Mouse (Mus musculus) spleen, postnatal 10 days (tissue): ENCODE measurements around the gene Trabd.
A peak's percentile ranks its signal among the peaks of the same experiment; 100 is the strongest.

ENCODE experiments used
- DNase-seq, 2 experiments: peaks; one replicate each; pipeline ENCODE4 v3.0.0; 2021 to 2022; ENCODE audit warnings: low spot score in 2 of 2

Trabd gene

DNA sequence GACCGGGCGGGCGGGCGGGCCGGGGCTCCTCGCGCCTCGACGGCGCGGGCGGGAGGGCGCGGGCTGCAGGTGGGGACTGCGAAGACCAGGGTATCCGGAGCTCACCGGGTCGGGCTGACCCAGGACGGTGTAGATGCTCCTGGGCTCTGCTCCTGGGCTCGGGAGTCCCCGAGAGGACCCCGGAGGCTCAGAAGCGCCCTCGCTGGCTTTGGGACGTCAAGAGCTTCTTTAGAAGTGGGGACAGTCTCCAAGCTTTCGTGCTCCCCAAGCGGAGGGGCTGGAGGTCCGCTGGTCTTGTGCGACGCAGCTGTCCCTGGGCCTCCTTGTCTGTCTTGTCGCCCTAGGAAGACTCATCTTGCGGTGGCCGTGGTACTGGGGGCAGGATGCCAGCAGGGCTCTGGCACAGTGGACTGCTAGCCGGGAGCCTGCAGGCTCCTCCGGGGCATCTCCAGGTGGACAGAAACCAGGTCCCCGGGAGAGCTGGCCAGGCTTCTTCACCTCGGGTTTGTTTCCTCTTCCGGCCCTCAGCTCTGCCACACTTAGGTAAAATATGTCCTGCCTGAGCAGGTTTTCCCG lies 1.3 kb downstream of the Trabd start:
- DNase-seq: peak; percentile 54 to 72

DNA sequence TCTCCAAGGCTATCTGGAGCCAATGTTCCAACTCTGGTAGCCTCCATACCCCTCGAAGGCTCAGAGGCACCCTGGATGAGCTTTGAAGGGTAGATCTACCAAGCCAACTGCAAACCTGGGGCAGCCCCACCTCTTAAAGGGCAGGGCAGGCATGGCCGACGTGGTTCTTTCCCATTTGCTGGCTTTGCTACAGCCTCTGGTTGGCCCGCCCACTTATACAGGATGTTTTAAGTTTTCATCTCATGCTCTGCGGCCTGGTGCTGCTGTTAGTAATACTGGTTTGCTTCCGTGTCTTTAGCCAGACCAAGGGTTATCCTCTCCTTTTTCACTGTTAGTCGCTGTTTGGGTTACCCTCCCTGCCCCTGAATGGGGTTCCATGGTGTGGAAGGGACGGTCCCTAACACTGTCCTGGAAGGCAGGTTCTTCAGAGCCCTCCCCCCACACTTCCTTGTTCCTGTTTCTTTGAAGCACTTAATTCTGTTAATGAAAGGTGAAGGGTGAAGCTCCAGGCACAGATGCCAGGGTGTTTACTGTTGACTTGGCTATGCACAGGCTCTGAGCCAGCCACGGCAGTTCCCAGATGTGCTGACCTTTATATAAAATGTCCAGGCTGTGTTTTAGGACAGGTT lies 3.4 kb downstream of the Trabd start:
- DNase-seq: peak; percentile 50 to 80

DNA sequence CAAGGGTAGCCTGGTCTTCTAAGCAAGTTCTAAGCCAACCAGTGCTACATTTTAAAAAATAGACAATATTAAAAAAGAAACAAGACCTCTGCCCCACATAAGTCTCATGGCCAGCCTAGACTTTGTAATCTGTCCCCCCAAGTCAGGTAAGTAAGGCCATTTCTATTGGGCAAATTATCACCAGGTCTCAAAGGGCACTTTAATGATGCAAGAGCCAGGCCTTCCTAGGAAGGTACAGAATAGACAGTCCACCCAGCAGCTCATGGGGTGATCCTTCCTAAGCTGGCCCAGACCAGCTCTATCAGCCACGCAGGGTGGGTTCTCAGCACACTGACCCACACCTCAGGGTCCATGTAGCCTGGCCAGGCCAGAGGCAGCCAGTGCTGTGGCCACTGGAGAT lies 9.0 kb downstream of the Trabd start:
- DNase-seq: no peak

DNA sequence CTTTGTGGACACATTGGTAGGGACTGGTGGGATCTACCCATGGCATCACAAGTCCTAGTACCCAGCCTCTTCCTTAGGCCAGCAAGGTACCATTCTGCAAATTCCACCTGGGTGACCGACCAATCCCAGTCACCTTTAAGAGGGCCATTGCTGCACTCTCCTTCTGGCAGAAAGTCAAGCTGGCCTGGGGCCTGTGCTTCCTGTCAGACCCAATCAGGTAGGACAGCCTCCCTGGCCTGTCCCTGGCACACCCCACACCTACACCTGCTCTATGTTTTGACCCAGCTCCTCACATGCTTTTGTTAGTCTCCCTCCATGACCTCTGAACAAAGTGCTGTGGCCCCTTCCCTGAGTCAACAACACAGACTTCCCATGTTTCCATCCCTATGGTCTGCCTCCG lies 9.9 kb downstream of the Trabd start:
- DNase-seq: no peak

DNA sequence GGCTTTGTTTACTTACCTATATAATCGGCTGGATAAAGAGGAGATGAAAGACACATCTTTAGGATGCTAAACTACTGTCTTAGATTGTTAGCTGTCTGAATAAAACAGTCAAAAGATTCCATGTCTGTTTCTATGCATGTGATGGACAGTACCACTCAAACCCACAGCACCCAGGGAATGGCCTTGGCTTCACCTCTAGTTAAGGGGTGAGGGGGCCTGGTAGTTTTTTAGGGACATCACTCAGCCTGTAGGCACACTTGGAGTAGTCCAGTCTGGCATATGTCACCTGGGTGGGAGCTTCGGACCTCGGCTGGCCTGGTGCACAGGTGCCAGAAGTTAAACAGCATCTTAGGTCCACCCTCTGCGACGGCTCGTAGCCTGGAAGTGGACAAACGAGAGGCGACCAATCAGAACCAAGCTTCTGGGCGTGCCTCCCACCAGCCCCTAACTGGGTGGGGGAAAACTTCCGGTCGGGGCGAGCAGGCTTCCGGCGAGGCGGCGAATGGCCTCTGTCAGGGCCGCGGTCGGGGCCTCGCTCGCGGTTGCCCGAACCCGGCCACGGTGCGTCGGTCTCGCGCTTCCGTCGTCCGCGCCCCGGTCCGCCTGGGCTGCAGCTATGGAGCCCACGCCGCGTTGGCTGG lies 13.8 kb downstream of the Trabd start, which contains the start of gene Selenoo:
TSS of gene Selenoo (plus strand) at position 478 of the 641 bp plus-strand sequence.
- peak; percentile 80 to 87 for DNase-seq

DNA sequence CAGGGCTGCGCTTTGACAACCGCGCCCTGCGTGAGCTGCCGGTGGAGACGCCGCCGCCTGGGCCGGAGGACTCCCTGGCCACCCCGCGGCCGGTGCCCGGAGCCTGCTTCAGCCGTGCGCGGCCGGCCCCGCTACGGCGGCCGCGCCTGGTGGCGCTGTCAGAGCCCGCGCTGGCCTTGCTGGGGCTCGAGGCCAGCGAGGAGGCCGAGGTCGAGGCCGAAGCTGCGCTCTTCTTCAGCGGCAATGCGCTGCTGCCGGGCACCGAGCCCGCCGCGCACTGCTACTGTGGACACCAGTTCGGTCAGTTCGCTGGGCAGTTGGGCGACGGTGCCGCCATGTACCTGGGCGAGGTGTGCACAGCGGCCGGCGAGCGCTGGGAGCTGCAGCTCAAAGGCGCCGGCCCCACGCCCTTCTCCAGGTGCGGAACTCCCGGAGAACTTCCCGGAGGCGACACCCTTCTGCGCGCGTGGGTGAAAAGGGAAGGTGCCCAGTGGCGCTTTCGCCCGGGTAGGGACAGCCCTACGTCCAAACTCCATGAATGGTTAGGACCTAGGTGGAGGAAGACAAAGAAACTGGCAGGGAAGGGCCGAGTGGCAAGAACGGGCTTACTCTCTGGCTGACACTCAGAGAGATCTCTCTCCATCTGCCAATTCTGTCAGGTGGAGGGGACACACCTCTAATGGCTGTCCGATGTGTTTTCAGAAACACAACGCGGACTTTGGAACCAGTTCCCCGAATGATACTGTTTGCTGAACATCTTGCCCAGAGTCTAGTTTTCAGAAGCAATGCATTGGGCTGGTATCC lies 14.5 kb downstream of the Trabd start:
- DNase-seq: peak; percentile 46 to 47

DNA sequence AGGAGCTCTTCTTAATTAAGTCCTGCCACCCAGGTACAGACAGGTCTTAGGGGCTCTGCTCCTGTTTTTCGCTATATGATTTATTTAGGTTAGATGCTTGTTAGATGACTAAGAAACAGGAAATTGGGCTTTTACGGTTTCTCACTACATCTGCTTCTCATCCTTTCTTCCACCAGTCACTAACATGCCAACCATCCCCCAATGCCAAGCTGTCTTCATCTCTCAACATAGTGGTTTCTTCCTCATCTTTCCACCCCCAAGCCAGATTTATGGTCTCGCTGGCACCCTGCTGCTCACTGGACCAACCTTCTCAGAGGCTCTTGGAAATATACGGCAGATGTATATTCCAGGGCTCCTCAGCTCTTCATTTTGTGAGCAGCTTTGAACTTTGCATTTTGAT lies 15.7 kb downstream of the Trabd start:
- DNase-seq: no peak

DNA sequence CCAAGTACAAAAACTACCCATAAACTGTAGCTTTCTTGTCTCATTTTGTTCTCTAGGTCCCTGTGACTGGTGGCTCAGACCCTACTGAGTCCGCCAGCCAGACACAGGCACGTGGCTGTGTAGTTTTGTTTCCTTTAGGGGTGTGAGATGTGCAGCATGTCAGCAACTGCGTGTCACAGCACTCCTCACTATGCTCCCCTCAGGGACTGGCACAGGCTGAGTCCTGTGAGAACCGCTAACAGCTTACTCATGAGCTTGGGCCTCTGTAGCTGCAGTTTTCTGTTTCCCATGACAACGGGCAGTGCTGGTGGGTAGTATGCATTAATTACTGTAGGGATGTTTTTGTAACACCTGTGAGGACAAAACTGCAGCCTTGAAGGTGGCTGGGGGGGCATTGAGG lies 17.3 kb downstream of the Trabd start:
- no peak for DNase-seq

DNA sequence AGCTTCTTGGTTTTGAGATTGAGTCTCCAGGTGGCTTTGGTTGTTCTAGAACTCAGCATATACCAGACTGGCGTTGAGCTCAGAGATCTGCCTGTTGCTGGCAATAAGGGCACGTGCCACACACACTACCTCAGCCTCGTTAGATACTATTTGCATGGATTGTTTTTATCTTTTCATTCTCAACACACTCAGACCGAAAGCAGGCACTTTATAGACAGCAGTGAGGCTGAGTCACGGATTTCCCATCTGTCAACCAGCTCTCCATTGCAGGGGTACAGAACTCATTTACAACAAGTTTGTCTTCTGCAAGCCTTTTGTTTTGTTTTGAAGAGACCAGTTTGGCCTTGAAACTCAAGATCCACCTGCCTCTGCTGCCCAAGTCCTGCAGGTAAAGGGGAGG lies 22.5 kb downstream of the Trabd start:
- no peak for DNase-seq

DNA sequence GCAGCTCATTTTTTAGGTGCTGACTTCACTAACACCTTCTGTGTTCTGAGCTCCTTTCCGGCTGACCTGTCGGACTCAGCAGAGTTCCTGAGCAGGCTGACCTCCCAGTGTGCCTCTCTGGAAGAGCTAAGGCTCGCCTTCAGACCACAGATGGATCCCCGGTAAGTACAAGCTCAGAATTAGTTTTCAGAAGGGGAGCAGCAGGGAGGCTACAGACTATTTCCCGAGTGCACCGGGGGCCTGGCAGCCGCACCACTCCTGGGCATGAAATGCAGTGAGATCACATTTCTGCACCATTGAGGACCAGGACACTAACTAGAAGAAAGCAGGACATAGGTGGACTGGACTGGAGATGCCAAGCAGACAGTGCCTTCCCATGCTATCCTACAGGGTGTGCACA lies 23.7 kb downstream of the Trabd start:
- DNase-seq: no peak

DNA sequence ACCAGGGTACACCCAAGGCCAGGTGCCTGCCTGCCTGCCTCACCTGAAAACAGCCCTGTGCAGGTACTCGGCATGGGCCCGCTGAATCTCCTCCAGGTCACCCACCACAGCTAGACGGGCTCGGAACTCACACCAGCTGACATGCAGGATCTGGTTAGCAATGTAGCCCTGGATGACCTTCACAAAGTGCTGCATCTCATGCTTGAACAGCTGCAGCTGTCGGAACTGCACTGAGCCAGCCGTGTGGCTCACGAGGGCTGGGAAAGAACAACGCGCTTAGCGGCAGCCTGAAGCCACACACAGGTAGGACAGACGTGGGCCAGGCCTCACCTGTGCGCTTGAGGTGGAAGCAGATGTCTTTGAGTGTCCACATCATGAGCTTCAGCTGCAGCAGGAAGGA lies 25.9 kb downstream of the Trabd start:
- no peak for DNase-seq

DNA sequence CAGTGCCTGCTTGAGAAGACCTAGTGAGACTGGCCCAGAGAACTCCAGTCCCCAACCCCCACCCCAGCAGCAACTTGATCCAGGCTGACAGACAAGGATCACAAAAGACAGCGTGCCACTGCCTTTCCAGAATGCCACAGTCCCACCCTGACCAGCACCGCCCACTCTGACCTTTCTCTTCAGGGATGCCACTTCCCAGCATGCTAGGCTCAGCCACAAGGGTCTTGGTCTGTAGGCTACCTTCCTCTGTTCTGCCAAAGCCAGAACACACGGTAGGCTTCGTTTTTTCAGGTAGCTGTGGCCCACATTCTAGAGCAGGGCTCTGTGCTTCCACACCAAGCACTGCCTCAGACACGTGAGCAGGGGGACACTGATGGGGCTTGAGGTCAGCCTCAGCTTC lies 27.7 kb downstream of the Trabd start:
- DNase-seq: no peak

DNA sequence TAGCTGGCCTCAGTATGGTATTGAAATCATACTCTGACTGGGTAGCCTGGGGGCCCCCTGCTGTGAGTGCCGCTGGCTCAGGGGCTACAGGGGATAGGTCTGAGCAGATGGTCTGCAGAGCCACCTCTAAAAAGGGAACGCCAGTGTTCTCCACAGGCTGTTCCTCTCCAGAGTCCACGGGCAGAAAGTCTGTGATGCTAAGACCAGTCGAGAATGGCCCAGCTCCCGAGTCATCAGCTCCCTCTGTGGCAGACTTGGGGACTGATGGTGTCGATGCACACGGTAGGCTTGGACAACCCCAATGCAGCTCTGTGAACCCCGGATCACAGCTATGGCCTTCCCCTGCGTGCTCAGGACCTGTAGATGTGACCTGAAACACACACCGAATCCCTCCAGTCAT lies 29.0 kb downstream of the Trabd start:
- no peak for DNase-seq

DNA sequence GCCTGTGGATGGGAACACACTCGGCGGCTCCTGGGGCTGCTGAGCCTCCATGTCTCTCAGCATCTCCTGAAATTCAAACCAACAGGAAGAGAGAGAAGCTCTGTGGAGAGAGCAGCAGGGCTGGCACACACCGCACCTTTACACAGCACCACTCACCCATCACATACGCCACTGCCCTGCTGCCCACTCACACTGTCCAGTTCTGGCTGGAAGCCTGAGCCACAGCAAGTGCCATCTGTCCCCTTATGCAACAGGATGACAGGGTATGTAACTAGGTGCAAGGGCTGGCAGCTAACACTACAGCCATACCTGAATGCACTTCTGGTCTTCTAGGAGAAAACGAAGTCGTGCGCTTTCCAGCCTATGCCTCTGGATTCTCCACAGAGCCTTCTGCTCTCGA lies 29.5 kb downstream of the Trabd start:
- no peak for DNase-seq

DNA sequence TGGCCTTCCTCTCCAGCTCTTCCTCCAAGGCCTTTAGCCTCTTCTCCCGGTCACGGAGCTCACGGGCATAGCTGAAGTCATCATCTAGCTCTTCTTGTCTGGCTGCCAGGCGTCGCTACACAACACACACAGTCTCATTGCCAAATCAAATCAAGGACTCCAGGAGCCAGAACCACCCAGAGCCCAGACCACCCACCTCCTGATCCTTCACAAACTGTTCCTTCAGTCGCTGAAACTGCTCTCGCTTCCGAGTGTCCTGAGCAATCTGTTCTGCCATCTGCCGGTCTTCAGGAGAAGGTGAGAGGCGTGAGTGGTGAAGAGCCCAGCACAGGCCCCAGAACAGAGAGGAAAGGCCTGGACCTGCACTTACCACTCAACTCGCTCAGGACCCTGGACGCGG lies 31.1 kb downstream of the Trabd start:
- DNase-seq: no peak

DNA sequence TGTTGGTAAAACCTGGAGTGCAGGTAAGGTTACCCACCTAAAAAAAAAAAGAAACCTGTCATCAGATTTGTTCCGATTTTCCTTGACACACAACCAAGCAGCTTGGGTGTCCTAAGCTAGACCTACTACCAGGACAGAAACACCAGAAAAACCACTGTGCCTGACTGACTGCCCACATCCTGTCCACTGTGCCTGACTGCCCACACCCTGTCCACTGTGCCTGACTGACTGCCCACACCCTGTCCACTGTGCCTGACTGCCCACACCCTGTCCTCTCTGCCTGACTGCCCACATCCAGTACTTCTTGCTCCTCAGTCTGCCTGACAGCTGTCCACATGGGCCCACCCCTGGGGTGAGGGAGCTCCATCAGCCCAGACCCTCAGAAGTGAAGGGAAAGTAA lies 32.1 kb downstream of the Trabd start:
- DNase-seq: no peak

DNA sequence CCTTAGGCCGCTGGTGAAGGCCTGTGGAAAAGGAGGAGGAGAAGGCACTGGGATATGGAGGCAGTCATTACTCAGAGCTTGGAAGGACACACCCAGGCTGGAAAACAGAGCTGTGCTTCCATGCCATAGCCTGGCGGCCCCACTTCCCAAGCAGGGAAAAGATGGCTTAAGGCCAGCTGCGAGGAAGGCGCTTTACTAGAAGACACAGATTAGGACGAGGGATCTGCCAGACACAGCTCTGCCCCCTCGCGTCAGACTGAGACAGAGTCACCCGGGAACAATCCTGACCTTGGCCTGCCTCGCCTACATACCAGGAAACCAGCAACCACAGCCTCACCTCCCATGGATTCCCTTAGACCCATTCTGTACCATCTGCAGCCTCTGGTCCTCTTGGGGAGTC lies 35.2 kb downstream of the Trabd start:
- DNase-seq: no peak

DNA sequence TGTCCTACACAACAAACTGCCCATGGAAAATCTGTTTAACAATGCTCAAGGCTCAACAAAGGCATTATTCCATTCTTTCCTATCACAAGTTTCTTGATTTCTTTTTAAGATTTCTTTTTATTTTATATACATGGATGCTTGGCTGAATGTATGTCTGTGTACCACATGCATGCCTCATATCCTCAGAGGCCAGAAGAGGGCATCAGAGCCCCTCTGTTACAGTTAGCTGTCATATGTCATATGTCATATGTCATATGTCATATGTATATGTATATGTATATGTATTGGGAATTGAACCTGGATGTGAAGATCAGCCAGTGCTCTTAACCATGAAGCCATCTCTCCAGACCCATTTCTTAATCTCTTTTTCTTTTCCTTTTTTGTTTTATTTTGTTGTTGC lies 43.1 kb downstream of the Trabd start:
- DNase-seq: peak in 1 of 2 experiments; percentile 50

DNA sequence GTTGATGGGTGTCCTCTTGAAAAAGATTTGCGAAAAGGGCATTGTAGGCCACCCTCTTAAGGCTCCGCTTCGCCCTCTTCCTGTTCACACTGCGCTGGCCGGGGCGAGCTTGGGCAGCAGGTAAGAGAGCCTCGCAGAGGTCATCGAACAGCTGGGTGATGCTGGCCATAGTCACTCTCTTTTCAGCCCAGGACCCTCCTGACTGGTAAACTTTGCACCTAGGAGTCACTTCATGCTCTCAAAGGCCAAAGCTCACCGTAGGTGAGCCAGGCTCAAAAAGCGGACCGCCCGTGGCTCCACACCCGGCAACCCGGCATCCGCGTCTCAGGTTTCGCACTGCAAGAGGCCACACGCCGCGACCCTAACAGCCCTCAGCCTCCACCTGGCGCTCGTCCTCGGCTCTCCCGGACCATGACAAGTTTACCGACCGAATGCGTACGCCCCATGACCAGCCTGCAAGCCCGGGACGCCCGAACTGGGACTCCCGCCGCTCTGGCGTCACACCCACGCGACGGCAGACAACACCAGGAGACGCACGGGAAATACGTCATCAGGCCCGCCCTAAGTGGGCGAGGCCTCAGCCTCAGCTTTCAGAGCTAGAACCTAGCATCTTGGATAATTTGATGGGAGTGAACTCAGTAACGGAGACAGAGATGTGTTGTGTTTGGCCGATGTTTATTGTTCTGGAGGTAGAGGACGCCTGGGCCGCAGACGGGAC lies 47.9 kb downstream of the Trabd start, which contains the start of gene Tubgcp6:
TSS of gene Tubgcp6 (minus strand) at position 464 of the 718 bp plus-strand sequence.
- DNase-seq: peak; percentile 96 to 97

DNA sequence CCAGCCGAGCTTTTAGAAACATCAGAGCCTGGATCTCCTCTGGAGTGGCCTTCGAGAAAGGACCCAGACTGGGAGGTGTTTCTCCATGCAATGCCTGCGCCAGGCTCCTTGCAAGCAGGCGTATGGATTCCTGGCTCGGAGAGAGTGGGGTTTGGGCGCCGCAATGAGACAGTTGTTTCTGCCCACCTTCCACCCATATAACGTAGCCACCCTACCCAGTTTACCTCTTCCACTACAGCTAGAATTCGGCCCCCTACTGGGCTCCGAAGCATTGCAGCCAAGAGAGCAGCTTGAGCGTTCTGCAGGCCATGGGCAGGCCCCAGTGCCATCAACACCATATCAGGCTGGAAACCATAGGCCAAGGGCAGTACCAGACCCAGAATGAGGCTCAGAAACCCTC lies 48.7 kb downstream of the Trabd start:
- peak in 1 of 2 experiments; percentile 57 for DNase-seq

DNA sequence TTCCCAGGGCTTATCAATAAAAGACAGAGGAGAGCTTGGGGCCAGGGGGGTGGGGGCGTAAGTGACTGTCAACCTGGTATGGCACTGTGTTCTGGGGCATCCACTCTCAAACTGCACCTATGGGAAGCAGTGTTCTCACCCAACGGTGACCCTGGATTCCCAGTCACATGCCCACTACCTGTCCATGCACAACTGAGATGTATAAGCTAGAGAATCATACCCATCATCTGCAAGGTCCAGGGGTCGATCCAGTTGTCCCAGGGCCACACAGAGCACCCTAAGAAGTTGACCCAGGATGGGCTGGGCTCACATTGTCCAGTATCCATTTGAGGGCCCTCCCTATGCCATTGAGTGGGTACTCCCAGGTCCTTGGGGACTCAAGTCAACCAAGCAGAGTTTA lies 49.4 kb downstream of the Trabd start:
- no peak for DNase-seq

DNA sequence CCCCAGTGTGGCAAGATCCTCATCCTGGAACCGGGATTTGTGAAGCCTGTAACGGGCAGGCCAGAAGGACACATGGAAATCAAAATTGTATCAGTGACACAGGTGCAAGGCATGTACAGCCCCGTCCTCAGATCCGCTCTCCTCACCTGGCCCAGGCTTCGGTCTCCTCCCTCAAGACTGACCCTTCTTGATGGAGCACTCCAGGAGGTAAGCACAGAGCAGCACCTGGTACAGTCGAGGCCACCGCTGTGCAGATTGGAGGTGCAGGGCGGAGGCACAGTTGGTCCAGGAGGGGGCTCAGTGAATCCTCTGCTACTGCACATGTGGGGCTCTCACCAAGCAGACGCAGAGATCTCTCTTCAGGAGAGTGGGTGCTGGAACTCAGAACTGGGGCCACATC lies 50.4 kb downstream of the Trabd start:
- DNase-seq: no peak
